Mouse (Mus musculus): ENCODE results near the gene Otulin.

The Otulin gene

DNA sequence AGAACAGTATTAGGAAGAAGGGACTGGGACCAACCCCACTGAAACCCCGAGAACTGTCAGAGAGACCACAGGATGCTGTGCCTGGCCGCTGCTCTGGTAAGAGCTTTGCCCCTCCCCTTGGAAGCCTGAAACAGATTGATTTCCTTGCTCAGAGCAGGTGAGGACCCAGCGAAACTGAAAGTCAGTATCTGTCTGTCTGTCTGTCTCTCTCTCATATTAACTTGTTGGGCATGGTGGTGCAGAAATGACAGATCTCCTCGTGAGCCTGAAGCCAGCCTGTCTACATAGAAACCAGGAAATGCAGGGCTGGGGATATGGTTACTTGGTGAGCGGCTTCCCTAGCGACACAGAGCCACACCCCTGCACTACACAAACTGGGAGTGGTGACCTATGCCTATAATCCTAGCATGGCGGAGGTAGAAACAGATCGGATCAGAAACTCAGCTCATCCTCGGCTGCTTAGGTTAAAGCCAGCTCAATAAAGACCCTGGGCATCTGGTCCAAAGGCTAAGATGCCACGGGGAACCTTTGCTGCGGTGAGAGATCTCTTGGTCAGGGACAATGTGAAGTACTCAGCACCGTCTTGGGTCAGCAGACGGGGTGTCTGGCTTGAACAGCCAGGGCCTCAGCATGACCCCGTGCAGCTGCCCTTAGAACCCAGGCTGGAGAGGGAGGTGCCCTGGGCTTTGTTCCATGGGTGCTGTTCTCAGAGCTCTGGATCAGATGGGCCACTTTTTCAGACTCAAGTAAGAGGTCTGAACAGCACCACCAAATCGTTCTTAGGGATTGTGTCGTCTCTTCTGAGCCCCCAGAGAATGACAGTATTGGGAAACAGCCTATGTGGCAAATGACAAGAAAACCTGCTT is 52.3 kb downstream of the Otulin start:
- no peak for DNase-seq

DNA sequence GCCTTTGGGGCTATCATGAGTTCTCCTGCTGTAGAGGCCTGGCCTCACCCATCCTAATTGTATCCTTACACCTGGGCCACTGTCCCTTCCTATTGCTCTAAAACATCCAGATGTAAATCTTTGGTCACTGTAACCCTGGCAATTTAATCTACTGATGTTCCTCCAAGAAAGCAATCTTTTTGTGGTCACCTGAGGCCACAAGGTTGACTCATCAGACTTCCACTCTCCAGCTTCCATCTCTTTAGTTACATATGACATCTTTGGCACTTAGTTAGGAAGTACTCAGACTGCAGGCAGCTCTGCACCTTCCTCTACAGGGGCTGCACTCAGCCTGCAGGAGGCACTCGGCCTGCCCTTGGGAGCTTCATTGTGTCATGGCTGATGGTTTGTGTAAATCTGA is 53.6 kb downstream of the Otulin start:
- DNase-seq = no peak

DNA sequence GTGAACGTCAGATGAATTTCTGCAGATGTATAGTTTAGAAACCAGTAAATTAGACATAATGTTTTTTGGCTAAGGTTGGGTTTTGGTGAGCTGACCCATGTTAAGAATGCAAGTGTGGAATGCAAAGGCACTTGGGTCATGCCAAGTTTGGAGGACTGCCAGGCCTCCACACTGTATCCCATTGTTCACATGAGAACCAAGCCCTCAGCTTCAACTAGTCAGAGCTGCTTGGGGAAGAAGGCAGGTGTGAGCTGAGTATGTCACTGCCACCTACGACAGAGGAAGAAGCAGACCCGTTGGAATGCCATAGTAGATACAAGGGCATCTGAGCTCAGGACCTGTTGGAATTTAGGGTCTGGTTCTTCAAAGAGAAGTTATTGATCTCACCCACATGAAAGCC is 54.6 kb downstream of the Otulin start:
- peak in 1 of 2 experiments; percentile 20 for DNase-seq

DNA sequence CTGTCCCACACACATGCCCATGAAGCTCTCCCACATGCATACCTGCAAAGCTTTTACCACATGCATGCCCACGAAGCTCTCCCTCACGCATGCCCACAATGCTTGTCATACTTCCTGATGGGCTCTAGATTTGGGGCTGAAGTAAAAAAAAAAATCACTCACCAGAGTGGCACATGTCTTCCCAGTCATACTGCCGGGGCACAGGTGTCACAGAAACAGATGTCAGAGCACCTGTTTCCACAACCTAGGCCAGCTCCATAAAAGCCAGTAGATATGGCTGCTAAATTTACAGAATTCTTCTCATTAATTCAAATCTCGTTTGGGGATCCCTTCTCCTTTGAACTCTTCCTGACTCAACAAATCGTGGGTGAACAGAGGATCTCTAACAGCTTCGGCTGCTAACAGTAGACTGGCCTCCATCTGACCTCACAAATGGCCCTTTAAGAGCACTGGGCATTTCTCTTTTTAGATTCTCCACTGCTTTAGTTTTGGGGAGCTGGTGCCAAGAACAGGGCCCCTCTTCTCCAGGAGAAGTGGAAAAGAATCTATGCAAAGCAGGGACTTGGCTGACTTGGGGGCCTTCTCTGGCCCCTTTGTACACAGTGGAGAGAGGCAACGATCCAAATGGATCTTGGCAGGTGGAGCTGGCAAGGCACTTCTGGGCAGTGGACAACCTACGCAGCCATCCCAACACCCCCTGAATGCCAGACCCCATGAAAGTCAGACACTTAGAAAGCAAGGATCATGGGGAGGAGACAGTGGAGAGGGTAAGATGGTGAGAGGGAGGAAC is 55.3 kb downstream of the Otulin start:
- DNase-seq = no peak

DNA sequence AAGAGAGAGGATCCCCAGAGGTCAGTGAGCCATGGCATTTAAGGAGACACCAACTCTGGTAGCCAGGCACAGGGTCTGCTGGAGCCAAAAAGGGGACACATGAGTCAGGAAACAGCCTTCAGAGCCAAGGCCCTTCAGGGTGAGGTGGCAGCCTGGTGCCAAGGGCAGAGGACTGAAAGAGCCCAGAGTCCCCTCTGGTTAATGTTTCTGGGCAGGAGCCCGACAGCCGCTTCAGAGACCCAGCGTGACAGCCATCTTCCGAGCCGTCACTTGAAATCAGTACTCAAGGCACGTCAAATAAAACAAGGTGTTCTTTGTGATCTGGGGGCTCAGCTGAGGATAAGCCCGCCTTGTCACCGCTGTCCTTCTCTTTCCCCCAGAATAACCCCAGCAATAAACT is 59.3 kb downstream of the Otulin start:
- peak in 1 of 2 experiments; percentile 23 for DNase-seq

DNA sequence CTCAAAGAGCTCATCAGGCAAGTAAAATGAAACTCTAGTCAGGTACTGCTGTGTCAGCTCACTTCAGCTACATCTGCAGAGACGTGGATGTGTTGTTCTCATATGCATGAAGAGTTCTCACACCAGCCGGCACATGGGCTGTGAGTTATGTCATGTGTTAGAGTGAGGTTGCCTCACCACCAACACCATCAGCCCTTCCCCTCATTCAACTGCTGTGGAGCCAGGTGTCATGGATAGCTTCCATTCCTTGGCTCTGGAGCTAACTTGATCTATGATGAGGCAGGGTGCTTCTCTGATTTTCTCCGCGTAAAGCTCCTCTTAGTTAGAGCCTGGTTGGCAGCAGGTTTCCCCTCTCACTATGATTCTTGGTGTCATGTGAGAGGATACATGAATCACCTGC is 60.1 kb downstream of the Otulin start:
- DNase-seq = no peak

DNA sequence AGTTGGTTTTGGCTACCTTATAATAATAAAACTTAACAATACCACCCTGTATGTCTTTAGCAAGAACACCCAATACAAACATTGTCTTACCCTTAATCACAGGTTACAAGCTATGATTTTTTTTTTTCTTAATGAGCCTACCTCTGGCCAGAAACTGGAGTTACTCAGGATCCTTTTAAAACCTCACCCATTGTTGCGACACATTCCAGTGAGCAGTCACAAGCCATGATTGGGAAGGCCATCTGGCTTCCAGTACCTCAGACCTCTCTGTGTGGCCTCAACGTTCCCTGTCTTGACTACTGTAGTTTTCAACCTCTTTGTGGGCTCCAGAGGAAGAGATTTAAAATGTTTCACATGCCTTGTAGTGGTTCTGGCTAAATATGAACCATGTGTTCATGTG is 60.6 kb downstream of the Otulin start:
- no peak for DNase-seq

DNA sequence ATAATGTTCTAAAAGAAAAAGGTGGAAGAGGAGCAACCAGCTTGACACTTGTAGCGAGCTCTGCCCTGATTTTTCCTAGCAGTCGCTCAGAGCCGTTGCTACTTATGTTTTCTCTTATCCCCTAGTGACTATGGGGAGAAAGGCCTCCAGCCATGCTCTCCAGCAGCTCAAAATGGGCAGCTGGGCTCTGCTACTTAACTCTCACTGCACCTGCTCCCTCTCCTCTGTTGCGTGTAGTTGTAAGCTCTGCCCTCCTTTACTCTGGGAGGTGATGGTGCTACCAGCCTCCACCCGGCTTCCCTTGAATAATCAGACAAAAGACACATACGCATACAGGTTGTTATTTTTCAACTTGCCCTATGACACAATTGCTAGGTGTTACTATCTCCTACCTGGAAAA is 62.1 kb downstream of the Otulin start:
- no peak for DNase-seq

DNA sequence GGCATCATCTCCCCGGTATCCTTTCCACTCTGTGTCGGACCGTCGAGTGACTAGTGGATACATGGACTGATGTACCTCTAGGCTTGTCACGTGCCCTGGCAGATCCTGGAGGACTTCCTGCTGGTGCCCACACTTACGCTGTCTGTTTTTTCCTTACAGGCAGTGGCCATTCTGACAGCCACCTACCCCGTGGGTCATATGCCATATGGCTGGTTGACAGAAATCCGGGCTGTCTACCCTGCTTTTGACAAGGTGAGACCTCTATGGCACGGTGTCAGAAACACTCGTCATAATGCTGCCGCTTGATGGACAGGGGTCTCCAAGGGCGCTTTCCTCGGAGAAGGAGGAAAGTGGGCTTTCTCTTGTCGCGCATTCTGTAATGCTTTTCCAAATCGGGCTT is 63.1 kb downstream of the Otulin start:
- DNase-seq = no peak

DNA sequence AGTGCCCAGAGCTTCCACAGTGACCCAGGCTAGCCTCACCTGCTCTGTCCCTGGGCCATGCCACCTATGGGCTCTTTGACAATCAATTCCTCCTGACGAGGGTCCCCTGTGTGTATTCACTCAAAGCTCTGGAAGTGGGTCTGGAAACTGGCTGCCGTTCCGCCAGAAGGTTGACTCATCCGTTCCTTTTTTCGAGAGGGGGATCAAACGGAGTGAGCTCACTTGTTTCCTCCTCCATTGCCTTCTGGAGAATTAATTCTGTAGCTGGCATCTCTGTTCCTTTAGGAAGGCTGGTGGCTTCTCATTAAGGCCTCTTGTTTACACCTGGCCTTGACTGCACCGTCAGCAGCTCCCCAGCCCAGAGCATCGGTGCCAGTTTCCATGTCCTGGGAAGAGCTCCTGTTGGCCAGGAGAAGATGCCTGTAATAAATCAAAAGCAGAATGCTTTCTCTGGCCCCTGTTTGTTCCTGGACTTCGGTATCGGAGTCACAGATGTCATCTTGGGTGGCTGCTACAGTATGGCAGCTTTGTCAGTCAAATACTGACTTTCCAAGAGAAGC is 64.8 kb downstream of the Otulin start:
- no peak for DNase-seq

DNA sequence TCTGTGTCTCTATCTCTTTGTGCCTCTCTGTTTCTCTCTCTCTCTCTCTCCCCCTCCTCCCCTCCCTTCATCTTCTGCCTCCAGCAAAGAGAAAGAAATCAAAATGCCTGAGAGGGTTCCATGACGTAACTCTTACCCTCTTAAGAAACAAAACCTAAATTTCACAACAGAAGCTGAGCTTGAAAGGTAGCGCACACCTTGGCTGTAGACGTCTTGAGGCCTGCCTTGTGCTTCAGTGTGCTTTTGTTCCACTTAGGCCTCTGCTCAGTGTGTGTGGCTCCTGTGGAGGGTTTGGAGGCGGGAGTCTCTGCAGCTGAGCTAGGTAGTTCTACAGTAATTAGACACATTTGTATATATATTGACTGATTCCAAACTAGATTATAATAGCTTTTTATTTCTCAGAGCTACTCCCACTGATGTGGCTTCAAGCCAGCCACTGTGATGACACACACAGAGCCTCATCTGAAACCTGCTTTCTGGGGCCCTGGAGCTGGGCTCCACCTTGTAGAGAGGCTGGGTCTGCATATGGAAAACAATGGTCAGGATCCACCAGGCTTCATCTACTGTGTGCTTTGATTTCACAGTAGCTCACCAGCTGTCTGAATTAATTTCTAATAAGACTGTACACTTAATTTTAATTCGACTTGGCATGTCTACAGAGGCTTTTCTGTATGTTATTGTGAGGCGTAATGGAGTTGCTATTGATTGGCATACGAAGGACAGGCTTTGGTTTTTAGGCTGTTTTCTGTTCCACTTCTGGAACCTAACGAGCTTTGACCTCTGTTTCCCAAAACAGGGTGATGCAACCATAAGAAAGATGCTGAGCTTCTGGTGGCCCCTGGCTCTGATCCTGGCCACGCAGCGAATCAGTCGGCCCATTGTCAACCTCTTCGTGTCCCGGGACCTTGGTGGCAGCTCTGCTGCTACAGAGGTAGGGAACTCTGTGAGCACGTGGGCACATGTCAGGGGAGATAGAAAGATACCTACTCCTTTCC is 66.1 kb downstream of the Otulin start:
- no peak for DNase-seq

DNA sequence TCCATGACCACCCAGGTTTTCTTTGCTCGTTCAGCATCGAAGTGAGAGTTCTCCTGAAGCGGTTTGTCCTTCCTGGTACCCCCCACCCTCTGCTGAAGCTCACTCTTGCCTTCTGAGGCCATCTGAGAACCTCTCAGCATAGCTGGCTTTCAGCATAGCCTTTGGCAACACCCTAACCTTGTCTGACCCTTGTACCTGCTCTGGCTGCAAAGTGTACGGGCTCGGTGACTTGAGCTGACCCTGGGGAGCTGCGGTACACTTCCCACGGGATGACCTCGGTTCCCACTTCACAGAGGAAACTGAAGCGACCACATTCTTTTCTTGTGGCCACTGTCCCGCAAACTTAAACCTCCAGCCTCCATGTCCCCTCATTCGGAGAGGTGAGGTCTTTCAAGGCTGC is 70.2 kb downstream of the Otulin start:
- DNase-seq = peak in 1 of 2 experiments; percentile 18

DNA sequence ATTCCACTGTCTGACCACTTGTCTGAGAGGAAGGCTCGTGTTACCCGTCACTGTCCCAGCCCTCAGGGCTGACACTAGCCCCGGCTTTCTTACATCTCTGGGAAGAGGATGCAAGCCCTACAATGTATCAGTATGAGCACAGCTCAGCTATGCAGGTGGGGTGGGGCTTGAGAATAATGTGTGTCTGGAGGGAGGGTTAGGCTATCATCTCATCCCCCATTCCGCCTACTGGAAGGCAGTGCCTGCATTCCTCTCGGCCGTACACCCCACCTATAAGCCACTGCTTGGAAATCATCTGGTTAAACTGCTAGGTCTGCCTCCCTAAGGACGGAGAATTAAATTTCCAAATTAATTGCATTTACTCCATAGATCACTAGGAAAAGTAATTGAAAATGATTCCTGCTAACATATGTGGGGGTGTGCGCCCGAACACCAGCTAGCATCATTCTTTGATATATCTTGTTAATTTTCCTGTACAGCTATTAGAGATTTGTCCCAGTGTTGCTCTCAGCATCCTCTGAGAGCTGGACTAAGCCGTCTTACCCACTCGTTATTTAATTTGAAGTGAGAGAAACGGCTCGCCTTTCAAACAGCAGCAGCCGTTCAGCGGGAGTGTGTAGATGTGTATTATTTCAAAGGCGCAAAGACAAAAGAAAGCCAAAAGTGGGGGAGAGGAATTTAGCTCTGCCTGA is 71.9 kb downstream of the Otulin start:
- no peak for DNase-seq

DNA sequence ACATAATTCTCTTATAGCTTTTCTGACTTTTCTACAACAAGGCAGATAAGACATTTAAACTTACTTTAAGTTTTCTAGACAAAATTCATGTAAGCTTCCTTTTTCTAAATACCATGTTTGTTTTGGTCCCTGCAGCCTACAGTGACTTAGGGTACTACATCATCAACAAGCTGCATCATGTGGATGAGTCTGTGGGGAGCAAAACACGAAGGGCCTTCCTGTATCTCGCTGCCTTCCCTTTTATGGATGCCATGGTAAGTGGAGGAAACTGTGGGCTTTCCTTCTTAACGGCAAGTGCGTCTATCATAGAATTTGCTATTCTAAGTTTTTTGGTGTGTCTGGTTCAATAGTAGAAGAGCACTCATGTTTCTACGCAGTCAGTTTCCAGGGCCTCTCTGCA is 76.9 kb downstream of the Otulin start:
- DNase-seq = no peak

DNA sequence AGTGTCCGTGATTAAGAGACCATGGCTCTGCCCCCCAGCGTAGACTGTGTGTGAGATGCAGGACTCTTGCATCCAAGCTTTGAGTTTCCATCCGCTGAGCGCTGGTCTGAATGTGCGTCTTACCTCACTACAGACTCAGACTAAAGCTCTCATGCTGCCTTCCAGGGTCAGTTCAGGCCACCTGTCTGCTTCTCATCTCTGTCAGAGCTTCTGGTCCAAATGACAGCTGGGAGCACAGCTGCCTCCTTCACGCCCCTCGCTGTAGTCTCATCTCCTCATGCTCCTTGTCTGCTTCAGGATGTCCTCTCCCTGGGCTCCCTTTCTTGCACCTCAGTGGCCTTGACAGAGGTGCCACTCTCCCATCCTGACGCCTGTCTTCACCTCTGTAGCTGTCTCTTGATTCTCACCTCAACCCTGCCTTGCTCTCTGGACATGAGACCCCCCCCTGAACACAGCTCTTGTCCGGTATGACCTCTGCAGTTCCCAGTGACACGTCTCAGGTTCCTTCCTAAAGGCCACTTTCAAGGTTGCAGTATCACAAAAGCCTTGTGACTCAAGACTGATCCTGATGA is 78.3 kb downstream of the Otulin start:
- DNase-seq = no peak

DNA sequence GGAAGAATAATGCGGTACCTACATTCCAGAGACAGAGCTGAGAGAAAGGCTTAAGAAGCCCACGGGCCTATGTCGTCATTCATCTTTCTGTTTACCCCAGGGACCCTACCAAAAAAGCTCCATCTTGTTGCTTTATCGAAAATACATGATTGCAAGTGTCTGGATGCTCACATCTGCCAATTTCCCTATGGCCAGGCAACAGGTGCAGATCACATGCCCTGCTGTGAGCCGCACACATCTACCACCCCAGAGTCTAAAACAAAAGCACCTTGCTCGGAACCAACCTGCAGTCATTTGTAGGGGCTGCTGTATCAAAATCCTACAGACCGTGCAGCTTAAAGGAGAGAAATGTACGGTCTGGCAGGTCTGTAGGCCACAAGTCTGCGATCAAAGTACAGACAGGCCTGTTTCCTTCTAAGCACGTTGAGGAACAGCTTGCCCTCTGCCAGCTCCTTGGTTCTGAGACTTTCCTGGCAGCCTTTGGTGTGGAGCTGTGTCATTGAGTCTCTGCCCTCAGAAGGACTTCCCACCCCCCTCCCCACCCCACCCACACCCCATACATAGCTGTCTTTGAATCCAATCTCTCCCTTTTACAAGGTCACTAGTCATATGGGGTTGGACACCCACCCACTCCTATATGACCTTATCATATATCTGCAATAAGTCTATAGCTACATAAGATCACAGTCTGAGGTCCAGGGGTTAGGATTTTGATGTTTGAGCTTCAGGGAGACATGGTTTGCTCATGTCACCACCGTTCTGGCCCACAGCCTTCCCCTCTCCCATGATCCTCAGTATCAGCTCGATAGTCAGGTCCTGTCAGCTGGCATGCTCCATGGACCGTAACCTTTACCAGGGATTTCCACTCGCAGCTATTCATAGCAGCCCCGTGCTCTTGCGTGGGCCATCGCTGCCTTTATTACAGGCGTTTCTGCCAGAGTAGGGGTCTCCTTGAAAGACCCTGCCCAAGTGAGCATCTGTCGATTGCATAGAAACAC is 79.1 kb downstream of the Otulin start:
- no peak for DNase-seq

DNA sequence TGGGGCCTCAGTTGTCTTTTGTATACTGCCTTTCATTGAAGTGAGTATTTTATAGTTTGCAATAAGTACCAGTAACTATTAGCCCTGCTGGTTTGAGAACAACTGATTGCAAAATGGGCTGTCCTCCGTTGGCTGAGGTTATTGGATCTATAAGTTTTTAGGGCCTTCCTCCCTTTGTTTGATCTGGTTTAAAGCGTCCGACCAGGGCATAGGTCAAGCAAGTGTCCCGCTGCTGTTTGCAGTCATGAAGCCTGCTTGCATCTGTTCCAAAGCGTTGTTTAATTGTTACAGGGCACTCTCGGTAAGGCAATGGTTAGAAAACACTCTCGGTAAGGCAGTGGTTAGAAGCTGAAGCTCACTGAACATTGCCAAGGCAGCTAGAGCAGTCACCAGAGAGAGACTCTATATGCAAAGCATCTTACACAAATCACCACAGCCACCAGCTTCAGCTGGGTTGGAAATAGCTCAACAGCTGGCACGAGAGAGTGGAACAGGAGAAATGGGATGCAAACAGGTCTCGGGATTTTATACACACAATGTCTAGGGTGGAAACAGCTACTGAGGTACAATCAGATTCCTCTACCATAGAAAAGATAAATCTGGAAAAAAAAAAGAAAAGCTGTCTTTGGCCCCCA is 80.0 kb downstream of the Otulin start:
- DNase-seq = no peak

DNA sequence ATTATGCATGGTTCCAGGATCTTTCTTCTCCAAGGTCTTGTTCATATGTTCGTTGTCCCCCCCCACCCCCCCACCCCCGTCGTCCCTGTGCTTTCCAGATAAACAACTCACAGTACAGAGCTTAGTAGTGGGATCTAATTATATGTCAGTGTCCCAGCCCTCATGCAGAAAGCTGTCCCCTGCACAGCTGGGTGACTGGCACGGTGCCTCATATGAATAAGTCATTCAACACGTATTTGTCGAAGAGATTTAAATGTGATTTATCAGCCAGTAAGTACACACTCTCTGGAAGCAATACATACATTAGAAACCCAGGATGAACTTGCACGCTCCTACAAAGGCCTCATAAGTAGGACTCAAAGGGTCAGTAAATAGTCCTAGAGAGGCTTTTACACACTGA is 80.6 kb downstream of the Otulin start:
- DNase-seq = no peak

DNA sequence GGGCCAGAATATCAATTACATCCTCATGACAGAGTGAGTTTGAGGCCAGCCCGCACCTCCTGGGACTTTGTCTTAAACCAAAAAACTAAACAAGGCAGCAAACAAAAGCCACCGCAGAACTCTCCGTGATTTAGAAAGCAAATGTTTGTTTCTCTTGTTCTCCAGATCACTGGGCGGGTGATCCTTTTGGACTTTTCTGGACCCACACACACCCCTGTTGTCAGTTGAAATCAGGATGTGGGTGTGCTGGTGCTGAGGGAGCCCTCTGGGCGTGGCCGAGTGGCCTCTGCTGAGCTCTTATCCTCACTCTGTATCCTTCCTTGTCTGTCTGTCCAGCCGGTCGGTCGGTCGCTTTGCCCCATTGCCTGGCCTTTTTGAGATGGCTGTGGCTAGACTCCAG is 81.4 kb downstream of the Otulin start:
- no peak for DNase-seq

DNA sequence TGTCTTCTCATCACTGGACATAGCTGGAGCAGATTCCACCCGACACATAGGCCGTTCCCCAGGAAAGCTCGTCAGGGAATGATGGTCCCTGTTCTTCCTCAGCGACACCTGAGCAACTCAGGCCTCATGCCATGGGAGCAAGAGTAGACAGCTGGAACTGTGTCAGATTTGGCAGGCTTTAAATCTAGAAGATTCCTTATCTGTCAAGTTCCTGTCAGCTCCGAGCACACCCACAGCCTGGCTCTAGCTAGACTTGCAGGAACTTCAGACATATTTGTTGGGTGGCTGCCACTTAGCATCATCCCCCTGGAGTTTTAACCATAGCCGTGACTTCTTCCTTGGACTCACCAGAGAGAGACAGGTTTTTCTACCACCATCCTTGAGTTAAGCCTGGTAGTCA is 82.4 kb downstream of the Otulin start:
- no peak for DNase-seq

Measured in kidney, adult 8-10 months (tissue).